Mouse (Mus musculus): ENCODE measurements around the gene Uba3.
A peak's percentile ranks its signal among the peaks of the same experiment; 100 is the strongest.

Uba3 gene

DNA sequence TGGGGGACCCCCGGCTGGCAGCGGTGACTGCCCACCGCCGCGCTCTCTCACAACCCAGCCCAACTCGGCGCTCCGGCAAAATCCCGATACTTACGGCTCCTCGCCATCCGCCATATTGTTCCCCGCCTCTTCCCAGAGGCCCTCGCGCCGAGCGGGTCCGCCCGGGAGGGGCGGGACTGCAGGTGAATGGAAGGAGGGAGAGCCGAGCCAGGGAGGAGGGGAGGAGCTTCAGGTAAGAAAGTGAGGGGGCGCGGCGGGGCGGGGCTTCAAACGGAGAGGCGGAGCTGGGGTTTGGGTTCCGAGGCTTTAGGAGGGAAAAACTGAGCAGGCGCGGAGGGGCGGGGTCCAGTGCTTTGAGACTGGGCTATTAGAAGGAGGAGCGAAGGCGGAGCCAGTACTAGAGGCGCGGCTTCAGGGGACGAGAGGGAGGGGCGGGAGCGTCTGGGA, at the start of gene Uba3:
Gene Uba3 (minus strand): TSS at position 209 of the 447 bp plus-strand sequence.
- DNase-seq (ENCODE audit: low spot score) = peak; percentile 100

DNA sequence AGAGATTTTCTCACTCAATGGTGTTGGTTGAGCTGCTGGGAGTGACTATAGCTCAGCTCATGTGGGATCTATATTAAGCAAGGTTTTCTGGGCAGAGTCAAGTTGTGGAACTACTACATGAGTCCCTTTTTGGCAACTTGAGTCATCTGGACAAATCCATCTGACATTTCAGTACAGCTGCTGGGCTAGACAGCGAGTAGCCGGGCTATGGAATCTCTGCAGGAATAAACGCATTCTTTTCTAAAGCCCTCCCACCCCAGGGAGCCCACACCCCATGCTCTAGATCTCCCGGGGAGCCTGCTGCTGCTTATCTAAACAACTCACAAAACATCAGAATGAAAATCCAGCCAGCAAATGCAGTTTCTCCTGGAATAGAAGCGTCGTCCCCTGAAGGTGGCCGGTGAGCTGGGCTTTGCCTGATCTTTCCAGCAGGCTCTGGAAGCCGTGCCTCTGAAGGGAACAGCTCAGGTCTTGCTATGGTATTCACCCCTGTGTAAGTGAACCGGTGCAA, 47.3 kb upstream of the Uba3 start, which contains the start of gene Lmod3:
Gene Lmod3 (minus strand): TSS at position 49 of the 511 bp plus-strand sequence.
- DNase-seq (ENCODE audit: low spot score) = peak; percentile 14

DNA sequence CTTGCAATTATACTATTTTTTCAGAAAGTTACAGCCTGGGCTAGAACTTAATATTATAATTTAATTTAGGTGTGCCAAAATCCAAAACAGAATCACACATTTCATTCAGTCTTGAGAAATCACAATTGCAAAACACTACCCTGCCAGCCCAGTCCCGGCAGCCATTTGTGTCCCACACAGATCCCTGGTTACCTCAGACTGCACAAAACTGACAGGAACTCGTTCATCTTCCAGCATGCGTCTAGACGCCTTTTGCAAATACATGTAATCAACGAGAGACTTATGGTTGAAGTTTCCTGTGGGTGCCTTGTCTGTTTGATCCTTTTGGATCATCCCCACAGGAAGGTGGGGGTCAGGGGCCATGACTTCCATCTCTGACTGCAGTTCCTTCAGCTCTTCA, 46.6 kb upstream of the Uba3 start:
- DNase-seq (ENCODE audit: low spot score) = no peak

DNA sequence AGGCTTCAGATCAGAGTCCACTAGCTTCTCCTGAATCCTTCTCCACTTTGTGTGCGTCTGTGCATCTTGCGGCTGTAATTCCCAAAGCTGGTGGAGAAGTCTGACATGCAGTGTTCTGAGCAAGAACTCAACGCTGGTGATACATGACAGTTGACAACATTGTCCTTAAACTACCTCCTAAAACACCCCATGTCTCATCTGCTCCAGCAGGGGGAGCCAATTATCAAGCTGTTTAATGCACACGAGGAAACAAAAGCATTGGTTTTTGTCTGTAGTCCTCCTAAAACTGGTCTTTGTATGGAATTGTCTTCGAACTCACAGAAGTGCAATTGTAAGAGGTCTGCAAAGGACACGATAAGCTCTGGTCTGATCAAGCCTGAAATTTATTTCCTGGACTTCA, 45.5 kb upstream of the Uba3 start:
- peak; percentile 79 for DNase-seq (ENCODE audit: low spot score)

DNA sequence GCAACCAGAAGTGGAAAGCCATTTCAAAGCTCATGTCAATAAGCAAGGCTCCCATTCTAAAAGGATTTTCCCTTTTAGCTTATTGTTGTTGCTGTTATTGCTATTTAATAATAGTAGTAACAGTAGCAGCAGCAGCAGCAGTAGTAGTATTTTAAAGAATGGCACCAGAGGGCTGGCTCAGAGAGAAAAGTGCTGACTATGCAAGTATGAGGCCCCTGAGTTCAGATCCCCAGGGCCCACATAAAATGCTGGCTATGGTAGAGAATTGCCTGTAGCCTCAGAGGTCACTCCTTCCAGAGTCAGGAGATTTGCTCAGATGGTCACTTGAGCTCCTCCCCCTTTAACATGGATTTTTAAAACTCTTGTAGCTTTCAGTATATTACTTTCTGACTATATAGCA, 39.8 kb upstream of the Uba3 start:
- no peak for DNase-seq (ENCODE audit: low spot score)

DNA sequence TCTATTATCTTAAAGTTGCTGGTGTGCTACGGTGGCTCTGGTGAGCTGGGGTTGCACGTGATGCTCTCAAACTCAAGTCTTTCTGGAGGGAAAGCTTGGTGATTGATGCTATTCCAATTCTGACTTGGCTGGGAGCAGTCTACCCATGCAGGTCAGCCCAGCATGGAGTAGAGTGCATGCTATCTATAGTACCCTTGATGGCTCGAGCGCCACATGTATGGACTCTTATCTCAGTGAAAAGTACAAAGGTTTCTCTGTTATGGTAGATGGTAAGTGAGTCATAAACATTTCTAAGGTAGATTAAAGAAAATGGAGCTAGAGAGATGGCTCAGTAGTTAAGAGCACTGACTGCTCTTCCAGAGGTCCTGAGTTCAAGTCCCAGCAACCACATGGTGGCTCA, 37.1 kb upstream of the Uba3 start:
- DNase-seq (ENCODE audit: low spot score) = no peak

DNA sequence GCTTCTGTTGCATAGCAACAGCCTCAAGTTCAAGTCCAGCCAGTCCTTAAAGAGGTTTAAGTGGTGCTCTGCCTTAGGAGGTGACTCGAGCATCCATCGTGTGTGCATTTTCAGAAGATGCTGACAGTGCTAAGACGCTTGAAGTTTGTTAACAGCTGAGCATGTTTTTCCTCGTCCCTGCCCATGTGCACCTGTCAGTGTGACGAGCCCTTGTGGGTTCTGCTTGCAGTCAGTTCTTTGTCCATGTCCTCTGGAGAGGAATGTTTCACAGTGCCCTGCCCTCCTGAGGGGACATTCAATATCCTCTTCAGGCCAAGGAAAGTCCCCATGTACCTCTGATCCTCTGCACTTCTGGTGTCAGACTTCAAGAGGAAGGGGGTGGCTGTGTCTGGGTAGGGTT, 34.6 kb upstream of the Uba3 start:
- DNase-seq (ENCODE audit: low spot score) = no peak

DNA sequence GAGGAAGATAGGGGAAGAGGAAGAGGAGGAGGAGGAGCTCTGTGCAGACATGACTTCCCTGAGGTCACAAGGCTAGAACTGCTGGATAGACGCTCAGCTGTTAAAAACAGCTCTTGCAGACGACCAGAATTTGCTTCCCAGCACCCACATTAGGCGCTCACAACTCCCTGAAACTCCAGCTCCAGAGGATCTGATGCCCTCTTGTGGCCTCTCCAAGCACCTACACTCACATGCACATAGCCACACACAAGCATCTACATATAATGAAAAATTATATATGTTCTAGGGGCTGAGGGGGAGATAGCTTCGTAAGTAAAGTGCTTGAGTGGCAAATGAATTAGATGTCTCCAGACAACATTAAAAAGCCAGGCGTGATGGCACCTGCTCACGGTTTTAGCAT, 33.9 kb upstream of the Uba3 start:
- DNase-seq (ENCODE audit: low spot score) = no peak

DNA sequence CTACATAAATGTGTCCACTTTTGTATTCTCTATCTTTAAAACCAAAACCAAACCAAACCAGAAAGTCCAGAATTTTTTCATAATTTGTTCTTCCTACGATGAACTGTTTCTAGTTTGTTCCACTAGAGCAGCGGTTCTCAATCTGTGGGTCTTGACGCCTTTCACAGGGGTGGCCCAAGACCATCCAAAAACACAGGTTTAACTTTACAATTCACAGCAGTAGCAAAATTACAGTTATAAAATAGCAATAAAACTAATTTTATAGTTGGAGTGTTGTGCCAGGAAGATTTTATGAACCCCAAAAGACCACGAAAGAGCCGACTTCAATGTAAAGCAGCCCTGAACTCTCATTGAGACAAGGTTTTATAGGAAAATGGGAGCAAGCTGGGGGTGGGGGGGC, 30.6 kb upstream of the Uba3 start:
- no peak for DNase-seq (ENCODE audit: low spot score)

DNA sequence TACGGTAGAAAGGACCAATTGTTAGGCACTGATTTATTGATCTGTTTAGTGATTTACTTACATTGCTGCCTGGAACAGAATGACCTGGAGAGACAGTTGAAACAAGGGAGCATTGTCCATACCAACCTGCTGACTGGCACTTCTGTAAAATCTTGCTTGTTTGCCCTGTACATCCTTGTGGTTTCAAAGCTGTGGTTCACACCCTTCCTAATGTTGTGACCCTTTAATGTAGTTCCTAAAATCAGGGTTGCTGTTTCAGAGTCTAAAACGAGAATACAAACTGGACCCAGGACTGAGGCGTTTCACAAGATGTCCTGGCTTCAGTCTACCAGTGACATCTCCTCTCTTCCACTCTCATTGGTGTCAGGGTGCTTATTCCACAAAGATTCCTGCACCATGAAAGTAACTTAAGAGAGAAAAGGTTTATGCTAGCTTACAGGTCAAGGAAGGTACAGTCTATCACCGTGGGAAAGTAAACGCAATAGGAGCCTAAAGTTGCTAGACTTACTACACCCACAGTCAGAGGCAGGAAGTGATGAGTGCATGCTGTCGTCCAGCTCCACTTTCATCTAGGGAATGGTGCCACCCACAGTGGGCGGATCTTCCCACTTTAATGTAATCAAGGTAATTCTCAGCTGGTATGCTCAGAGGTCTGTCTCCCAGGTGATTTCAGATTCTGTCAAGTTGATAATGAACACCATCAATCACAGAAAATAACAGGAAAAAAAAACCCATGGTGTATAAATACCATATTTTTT, 29.6 kb upstream of the Uba3 start:
- no peak for DNase-seq (ENCODE audit: low spot score)

DNA sequence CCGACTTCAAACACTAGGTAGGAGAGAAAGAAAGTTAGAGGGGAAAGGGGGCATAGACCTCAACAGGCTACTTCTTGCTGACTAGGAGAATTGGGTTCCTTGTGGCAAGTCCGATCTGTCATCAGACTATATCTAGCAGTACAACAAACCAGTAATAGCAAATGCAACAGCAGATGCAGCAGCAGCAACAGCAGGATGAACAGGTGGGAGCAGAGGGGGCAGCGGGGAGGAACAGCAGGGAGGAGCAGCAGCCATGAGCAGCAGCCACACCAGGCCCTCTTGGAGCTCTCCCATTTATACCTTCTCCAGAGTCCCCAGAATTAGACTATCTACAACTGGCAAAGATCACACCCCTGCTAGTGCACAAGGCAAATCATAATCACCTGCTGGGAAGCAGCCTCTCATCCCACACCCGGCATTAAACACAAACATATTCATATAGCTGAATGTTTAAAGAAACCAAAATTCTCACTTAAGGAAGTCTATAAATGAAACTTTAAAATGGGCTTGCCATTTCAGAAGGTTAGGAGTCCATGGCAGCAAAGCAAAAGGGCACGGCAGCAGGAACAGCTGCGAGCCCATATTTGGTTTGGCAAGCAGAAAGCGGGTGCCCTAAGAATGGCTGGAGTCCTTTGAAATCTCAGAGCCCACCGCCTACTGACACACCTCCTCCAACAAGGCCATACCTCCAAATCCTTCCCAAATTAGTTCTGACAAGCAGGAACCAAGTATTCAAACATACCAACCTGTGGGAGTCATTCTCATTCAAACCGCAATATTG, 21.8 kb upstream of the Uba3 start:
- DNase-seq (ENCODE audit: low spot score) = no peak

DNA sequence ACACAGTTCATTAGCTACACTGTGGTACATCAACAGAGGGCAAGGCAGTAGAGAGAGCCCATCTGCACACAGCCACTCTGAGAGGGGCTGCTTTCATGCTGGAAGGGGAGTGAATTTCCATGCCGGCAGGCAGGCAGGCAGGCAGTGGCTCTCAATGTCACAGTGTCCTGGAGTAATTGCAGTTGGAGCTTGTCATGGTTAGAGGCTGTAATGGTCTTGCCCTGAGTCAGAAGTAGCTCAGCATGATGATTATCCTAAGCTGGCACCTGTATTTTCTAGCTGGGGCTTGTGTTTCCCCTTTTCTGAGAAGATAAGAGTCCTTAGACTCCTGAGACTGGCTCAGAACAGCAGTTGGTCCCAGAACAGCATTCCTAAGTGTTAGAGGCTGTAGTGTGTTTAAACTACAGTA, 20.6 kb upstream of the Uba3 start:
- no peak for DNase-seq (ENCODE audit: low spot score)

DNA sequence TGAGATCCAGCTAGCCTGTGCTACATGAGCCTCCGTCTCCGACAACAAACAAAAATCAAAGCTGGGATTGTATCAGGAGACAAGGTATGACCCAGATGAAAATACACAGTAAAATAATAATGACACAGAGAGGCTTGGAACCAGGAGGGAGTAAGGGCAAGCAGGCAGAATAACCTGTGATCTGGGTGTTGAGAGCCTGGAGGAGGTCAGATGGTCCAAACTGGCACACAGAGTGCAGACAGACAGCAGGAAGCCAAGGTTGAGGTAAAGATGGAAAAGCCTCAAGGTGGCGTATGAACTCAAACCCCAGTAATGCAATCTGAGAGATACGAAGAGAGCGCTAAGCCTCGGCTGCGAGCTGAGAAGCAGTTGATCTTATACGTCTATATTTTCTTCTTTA, 19.1 kb upstream of the Uba3 start:
- DNase-seq (ENCODE audit: low spot score) = no peak

DNA sequence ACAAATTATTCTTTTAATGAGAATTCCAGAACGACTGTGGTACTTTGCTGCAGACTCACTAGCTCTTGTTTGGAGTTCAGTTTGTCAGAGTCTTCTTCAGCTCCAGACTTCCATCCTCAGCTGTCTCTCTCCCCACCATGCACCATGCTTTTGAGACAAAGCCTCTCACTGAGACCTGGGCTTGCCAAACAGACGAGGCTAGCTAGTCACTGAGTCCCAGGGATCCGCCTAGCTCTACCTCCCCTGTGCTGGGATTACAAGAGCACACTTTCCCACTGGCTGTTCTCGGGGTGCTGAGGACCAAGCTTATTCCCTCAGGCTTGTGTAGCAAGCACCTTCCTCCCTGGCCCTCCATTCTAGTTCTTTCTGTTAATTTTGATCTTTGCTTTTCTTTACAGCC, 18.1 kb upstream of the Uba3 start:
- DNase-seq (ENCODE audit: low spot score) = no peak

DNA sequence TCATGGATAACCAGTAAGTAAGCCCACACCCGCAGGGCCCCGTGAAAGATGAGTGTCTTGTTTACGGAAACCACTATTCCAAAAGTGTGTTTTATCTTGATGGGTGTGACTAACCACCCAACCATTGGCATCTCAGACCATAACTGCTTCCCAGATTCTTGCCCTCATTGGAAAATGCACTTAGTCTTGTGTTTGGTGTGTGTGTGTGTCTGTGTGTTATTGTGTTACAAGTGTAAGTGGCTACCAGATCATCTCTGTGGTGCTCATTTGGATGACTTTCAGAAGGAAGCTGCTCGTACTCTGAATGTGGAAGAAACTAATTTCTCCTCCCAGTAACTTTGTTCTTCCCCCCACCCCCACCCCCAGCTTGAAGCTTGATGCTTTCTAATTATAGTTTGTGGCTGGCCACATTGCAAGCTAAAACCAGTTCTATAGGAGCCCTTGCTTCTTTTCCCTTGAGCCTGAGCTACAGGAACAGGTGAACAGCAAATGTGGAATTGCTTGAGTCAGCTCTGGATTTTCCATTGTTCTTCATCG, 17.6 kb upstream of the Uba3 start:
- no peak for DNase-seq (ENCODE audit: low spot score)

DNA sequence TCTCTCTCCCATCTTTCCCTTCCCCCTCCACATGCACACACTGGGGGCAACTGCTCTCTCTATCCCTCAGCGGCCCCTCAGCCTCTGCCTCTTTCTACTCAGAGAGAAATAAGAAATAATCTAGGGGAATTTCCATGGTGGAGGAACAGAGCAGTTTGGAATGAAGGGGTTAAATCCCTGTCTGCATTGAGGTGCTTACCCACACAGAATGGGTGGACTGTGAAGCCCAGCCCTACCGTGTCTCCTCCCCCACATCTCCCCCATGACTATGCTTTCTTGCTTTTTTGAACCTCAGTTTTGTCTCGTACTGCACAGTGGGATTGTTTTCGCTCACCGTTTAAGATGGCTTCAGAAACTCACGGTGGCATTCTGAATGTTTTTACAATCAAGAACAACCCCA, 16.9 kb upstream of the Uba3 start:
- DNase-seq (ENCODE audit: low spot score) = no peak

DNA sequence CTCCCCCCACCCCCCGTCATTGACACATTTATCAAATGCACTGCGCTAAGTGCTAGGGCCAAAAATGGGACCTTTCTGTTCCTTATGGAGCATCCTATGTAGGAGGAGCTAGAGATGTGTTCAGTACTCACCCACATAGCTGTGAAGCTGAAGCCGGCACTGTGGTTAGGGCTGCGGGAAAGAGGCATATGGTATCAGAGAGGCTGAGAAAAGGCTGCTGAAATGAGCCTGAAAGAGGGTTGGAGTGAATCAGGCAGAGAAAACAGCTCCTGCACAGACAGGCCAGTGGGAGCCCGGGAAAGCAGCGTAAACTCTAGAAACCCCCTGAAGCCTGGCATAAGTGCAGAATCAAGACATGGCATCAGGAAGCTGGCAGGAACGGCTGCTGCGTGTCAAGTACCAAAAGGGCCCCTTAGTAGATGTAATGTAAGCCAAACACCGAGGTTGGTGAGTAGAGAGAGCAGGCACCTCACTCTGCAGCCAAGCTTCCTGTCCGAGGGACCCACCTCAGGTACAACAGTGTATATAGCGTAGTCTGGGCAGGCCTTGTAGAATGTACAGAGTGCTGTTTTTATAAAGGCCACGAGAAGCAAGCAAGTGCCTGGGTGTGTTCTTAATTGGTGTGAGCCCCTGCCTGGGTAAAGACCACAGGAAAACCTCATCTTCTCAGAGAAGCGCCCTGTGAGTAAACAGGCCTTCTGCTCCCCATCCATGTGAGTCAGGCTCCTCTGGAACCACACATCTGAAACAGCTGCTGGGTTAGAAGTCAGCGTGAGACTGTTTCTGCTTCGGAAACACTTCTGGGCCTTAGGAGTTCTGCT, 16.0 kb upstream of the Uba3 start:
- DNase-seq (ENCODE audit: low spot score) = no peak

DNA sequence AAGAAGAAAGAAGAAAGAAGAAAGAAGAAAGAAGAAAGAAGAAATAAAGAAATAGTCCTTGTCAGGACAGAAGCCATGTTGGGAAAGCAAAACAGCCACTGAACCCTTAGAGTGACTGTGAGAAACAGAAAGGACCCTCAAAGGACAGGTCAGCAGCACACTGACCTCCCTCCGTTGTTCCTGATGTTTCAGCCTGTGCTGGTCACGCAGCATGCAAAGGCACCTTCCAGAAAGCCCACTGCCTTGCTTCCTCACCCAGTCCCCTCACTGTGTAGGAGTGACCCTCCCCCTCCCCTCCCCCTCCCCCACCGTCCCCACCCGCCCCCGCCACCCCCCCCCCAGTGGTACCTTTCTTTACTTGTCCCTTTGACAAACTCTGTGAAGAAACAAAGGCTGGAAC, 15.2 kb upstream of the Uba3 start:
- no peak for DNase-seq (ENCODE audit: low spot score)

DNA sequence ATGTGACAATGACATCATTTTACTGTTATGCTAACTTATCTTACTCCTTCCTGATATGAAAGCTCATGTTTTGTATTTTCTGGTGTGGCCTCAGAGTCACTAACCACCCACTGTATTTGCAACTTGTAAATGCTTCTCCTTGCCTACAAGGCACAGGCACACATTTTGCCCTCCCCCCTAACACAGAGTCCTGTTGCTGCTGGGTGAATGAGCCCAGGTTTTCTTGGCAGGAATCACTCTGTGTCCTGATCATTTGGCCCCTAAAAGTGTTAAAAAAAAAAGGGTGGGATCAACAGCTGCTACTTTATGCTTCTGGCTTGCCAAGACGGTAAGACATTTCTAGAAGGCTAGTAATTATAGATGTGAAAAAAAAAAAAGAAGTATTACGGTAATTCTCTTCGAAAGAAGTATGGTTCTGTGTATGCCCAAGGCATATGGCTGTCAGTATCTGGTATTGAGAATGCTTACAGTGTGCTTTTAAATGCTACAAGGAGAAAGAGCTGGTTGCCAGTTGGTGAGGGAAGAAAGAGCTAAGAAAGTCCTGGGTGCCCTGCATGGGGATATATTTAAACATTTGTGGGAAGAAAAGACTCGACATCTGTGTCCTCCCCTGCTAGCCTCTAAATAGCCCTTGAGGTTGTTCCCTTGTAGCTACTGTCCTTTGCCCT, 10.8 kb upstream of the Uba3 start:
- DNase-seq (ENCODE audit: low spot score) = no peak

DNA sequence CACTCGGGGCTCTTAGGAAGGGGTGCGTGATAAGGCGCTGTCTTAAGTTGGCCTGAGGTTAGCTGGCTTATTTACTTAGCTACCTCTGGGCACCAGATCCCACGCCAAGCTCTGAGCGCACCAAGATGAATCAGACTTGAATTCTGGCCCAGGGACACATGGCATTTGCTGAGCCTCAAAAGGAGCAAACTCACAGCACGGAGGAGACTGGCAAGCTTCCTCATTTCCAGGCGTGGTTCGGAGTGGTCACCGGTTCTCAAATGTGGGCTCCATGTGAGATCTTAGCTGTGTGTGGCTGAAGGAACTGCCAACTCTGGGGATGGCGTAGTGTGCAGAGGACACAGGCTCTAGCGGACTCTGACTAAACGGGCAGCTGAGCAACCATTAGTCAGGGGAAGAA, 6.5 kb upstream of the Uba3 start:
- no peak for DNase-seq (ENCODE audit: low spot score)

DNA sequence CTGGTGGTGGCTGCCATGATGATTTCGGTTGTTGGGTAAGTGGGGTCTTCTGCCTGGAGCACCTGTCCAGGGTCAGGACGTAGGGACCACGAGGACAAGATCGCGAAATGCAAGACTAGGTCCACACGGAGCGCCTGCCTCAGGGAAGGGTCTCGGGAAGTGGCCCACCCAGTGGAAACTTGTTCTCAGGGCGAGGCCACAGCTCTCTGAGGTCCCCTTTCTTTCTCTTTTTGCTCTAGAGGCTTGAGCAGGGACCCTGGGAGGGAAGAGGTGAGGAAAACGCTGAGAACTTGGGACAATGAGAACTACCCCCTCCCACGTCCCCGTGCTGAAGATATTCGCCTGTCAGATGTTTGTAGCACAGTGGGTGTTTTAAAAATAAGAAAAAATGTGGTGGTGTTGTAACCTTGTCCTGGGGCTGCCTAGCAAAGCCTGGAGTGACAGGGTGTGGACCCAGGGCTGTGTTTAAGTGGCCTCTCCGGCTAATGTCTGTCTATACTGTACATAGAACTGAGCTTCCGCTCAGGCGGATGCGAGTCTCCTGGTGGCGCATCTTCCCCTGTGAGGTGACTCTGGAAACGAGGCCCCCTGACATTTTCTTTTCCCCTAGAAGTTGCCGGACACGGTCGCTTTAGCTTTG, 5.6 kb upstream of the Uba3 start:
- DNase-seq (ENCODE audit: low spot score) = peak; percentile 43

Data from embryo, embryonic 10.5 days (tissue).